In genomic region chr9:123259896-123260610, GRCm38 (mm10) we compare ENCODE assay signal across 8 mouse cellular contexts. TPM values are rescaled to one million over a fixed set of nuclear protein-coding genes. Genes with fewer than 3 reads are reported as not detected.
A peak's percentile ranks its signal among the peaks of the same experiment; 100 is the strongest.
DNase-seq lines count a peak whose midpoint lies in the region; ATAC-seq lines count a peak whose summit lies in the region.
"Had no signal": no experiment of that assay in that cellular context is flagged by ENCODE, and none has a peak within 500 bp of the region (broad histone marks: within the 10 kb centered on the region; RNA-seq: fewer than 3 reads in every experiment).

No protein-coding gene starts in this region.

- no peaks in the 10 kb centered on the region for H3K4me1 ChIP-seq in embryonic facial prominence, embryonic 11.5 days (ENCODE audit: control insufficient read depth, insufficient read depth, low read length)
- H3K4me1 ChIP-seq in heart, embryonic 16.5 days (ENCODE audit: control insufficient read depth, insufficient read depth, low read length): peaks cover 4% of the 10 kb centered on the region; the same call in 1 of the 2 replicates

- under 1% methylated on average over 77 of the region's 92 CpGs for WGBS in embryonic facial prominence, embryonic 11.5 days
- under 1% methylated on average over 90 of the region's 92 CpGs for WGBS in heart, embryonic 16.5 days

- peak overlapping the region; percentile 60 for H3K4me3 ChIP-seq in embryonic facial prominence, embryonic 11.5 days (ENCODE audit: low read depth, low read length)
- H3K4me3 ChIP-seq in heart, embryonic 16.5 days (ENCODE audit: low read length): peak overlapping the region; percentile 75

- H3K36me3 ChIP-seq in embryonic facial prominence, embryonic 11.5 days (replicated peaks; ENCODE audit: control insufficient read depth, insufficient read depth, low read depth, low read length): no peaks in the 10 kb centered on the region
- no peaks in the 10 kb centered on the region for H3K36me3 ChIP-seq in heart, embryonic 16.5 days (ENCODE audit: control insufficient read depth, insufficient read depth)

- H3K9me3 ChIP-seq in embryonic facial prominence, embryonic 11.5 days (replicated peaks; ENCODE audit: control insufficient read depth, low read length): no peaks in the 10 kb centered on the region
- H3K9me3 ChIP-seq in heart, embryonic 16.5 days (replicated peaks; ENCODE audit: control insufficient read depth, low read length): no peaks in the 10 kb centered on the region

- H3K9ac ChIP-seq in embryonic facial prominence, embryonic 11.5 days (replicated peaks; ENCODE audit: low read length): peak overlapping the region; percentile 57
- peak overlapping the region; percentile 74 for H3K9ac ChIP-seq in heart, embryonic 16.5 days (ENCODE audit: low read length)

- peak; percentile 63 for DNase-seq in MN1 (ENCODE audit: low spot score)
- peak; percentile 48 for DNase-seq in embryonic facial prominence, embryonic 11.5 days (ENCODE audit: low spot score)
- peak; percentile 54 for DNase-seq in left cerebral cortex, adult 11 months (ENCODE audit: low spot score)
- peak; percentile 33 for DNase-seq in lung, postnatal 14 days
- peak; percentile 62 for DNase-seq in right cerebral cortex, postnatal 4 days

- peak; percentile 46 for ATAC-seq in CD4-positive, CD25-positive, alpha-beta regulatory T cell, adult 4 months
- peak; percentile 74 for ATAC-seq in embryonic facial prominence, embryonic 11.5 days (replicated peaks; ENCODE audit: insufficient number of reproducible peaks, low FRiP score, low TSS enrichment, low read depth)
- peak; percentile 76 for ATAC-seq in heart, embryonic 16.5 days (replicated peaks; ENCODE audit: extremely low read depth, insufficient read depth, low FRiP score)

- peaks cover 10% of the 10 kb centered on the region for H3K27me3 ChIP-seq in embryonic facial prominence, embryonic 11.5 days (ENCODE audit: control insufficient read depth, insufficient read depth, low read length)
- H3K27me3 ChIP-seq in heart, embryonic 16.5 days (ENCODE audit: control insufficient read depth, insufficient read depth, low read length): peaks cover 23% of the 10 kb centered on the region

- no peak overlapping the region for H3K27ac ChIP-seq in embryonic facial prominence, embryonic 11.5 days (replicated peaks; ENCODE audit: low read depth, low read length)
- no peak overlapping the region for H3K27ac ChIP-seq in heart, embryonic 16.5 days (ENCODE audit: low read length)
- H3K27ac ChIP-seq: macrophage had no signal

- H3K4me2 ChIP-seq in embryonic facial prominence, embryonic 11.5 days (ENCODE audit: low read depth, low read length): peak overlapping the region; percentile 98
- peak overlapping the region; percentile 98 for H3K4me2 ChIP-seq in heart, embryonic 16.5 days (ENCODE audit: low read depth, low read length)

RNA-seq across cellular contexts. Expression of gene Tmem158, which starts 0.5 kb away (rescaled TPM):
- polyA plus RNA-seq in CD4-positive, CD25-positive, alpha-beta regulatory T cell, adult 4 months (2017; shearing (Covaris generic)): 1 to 10 TPM in 1 of 2 experiments, not detected in 1; 1.0 TPM
- 3.9 and 4.9 TPM in 2 replicates for polyA plus RNA-seq in embryonic facial prominence, embryonic 11.5 days (2014; fragmentation: Nextera tagmentation; extraction: Ambion mirVana)
- polyA plus RNA-seq in heart, embryonic 16.5 days (2015; fragmentation: Nextera tagmentation; extraction: Ambion mirVana): 6.5 and 7.4 TPM in 2 replicates

RNA-seq across cellular contexts. Expression of gene Cdcp1, which starts 44.2 kb away (rescaled TPM):
- 1 to 10 TPM; 3.1 to 4.6 TPM for polyA plus RNA-seq in CD4-positive, CD25-positive, alpha-beta regulatory T cell, adult 4 months (2017; shearing (Covaris generic))
- 3.0 and 3.8 TPM in 2 replicates for polyA plus RNA-seq in embryonic facial prominence, embryonic 11.5 days (2014; fragmentation: Nextera tagmentation; extraction: Ambion mirVana)
- 1.7 and 2.2 TPM in 2 replicates for polyA plus RNA-seq in heart, embryonic 16.5 days (2015; fragmentation: Nextera tagmentation; extraction: Ambion mirVana)
- polyA plus RNA-seq: macrophage had no signal
